Mouse (Mus musculus): Measurements from ENCODE around the gene Bpifa1. TPM values are rescaled to one million over a fixed set of nuclear protein-coding genes. Genes with fewer than 3 reads are reported as not detected.

Bpifa1 gene
- polyA plus RNA-seq, 1 experiment, result not detected

GRCm38 (mm10) chr2:154197036-154197435, 54.4 kb downstream of the Bpifa1 start:
- no peak for DNase-seq (ENCODE audit: extremely low spot score in 1 of 2, low spot score in 1 of 2)

Other genes with a start within 250 kb of the Bpifa1 start
- gene Bpifb6, start 242.5 kb upstream of the Bpifa1 start, polyA plus RNA-seq (2012; rRNA removed), result 0.44 and 2.0 TPM in 2 replicates
- 0.04 and 1.5 TPM in 2 replicates for gene Bpifb3, start 224.7 kb upstream of the Bpifa1 start, polyA plus RNA-seq (2012; rRNA removed)
- 1.5 and 9.4 TPM in 2 replicates for gene Bpifb4, start 204.7 kb upstream of the Bpifa1 start, polyA plus RNA-seq (2012; rRNA removed)
- gene Bpifa6, start 167.9 kb upstream of the Bpifa1 start, polyA plus RNA-seq (2012; rRNA removed), result not detected in 2 replicates
- gene Bpifa2, start 134.6 kb upstream of the Bpifa1 start, polyA plus RNA-seq (2012; rRNA removed), result not detected in 2 replicates
- not detected in 2 replicates for gene Bpifa3, start 12.5 kb upstream of the Bpifa1 start, polyA plus RNA-seq (2012; rRNA removed)
- gene Bpifa5, start 19.7 kb downstream of the Bpifa1 start, polyA plus RNA-seq (2012; rRNA removed), result not detected in 2 replicates
- 0.36 and 0.40 TPM in 2 replicates for gene Bpifb1, start 47.9 kb downstream of the Bpifa1 start, polyA plus RNA-seq (2012; rRNA removed)
- gene Bpifb5, start 80.9 kb downstream of the Bpifa1 start, polyA plus RNA-seq (2012; rRNA removed), result 0.14 and 0.17 TPM in 2 replicates
- not detected in 2 replicates for gene Bpifb9a, start 115.0 kb downstream of the Bpifa1 start, polyA plus RNA-seq (2012; rRNA removed)
- gene Bpifb9b, start 164.3 kb downstream of the Bpifa1 start, polyA plus RNA-seq (2012; rRNA removed), result not detected in 2 replicates
- 13.6 and 19.0 TPM in 2 replicates for gene Cdk5rap1, start 230.1 kb downstream of the Bpifa1 start, polyA plus RNA-seq (2012; rRNA removed)